ENCODE assay signal across 20 mouse cellular contexts in the genomic region with DNA sequence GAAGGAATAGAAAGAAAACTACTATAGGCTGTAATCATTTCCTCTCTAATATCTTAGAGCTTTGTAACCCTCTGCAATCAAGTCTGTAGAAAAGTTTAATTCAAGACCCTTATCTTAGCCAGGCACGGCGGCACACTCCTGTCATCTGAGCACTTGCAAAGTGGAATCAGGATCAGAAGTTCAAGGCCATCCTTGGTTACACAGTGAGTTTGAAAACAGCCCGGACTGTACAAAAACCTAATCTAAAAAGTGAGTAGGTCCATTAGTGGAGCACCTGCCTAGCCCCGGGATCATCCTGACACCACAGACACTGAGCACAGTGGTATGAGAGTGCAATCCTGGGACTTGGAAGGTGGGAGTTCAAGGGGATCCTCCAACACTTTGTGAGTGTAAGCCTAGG. TPM values are rescaled to one million over a fixed set of nuclear protein-coding genes. Genes with fewer than 3 reads are reported as not detected.
A peak's percentile ranks its signal among the peaks of the same experiment; 100 is the strongest.
DNase-seq lines count a peak whose midpoint lies in the region; ATAC-seq and TF ChIP-seq lines count a peak whose summit lies in the region.
"Had no signal": no experiment of that assay in that cellular context is flagged by ENCODE, and none has a peak within 500 bp of the region (broad histone marks: within the 10 kb centered on the region; RNA-seq: fewer than 3 reads in every experiment).

No protein-coding gene starts in this region.

- H3K36me3 ChIP-seq in intestine, embryonic 16.5 days (ENCODE audit: control insufficient read depth, insufficient read depth, low read length) = no peaks in the 10 kb centered on the region
- no peaks in the 10 kb centered on the region for H3K36me3 ChIP-seq in intestine, postnatal 0 days (ENCODE audit: control insufficient read depth, insufficient read depth)
- H3K36me3 ChIP-seq: embryonic facial prominence, embryonic 13.5 days; embryonic facial prominence, embryonic 15.5 days; forebrain, embryonic 10.5 days; forebrain, embryonic 12.5 days had no signal

- H3K4me3 ChIP-seq in intestine, embryonic 16.5 days (ENCODE audit: low read length) = no peak overlapping the region
- no peak overlapping the region for H3K4me3 ChIP-seq in intestine, postnatal 0 days (ENCODE audit: low read depth, low read length)
- H3K4me3 ChIP-seq: embryonic facial prominence, embryonic 13.5 days; embryonic facial prominence, embryonic 15.5 days; erythroblast, embryonic 14.5 days; forebrain, embryonic 10.5 days; forebrain, embryonic 12.5 days had no signal

- no peak overlapping the region for H3K4me2 ChIP-seq in intestine, embryonic 16.5 days (ENCODE audit: low read depth, low read length)
- no peak overlapping the region for H3K4me2 ChIP-seq in intestine, postnatal 0 days (replicated peaks; ENCODE audit: low read depth)
- H3K4me2 ChIP-seq: embryonic facial prominence, embryonic 13.5 days; embryonic facial prominence, embryonic 15.5 days; forebrain, embryonic 12.5 days had no signal

- 0 out of 2 replicates have a peak, but pooled peaks have one; percentile 25 for ATAC-seq in intestine, embryonic 16.5 days
- no peak for ATAC-seq in intestine, postnatal 0 days
- 0 out of 2 replicates have a peak, but pooled peaks have one; percentile 37 for ATAC-seq in megakaryocyte-erythroid progenitor cell, adult 5-6 weeks (replicated peaks; ENCODE audit: low FRiP score, low TSS enrichment, poor library complexity, severe bottlenecking)
- no peak for ATAC-seq in CD4-positive, CD25-positive, alpha-beta regulatory T cell, adult 4 months
- ATAC-seq: forebrain, embryonic 14.5 days; forebrain, embryonic 16.5 days had no signal

- TF ChIP-seq CTCF in intestine, postnatal 0 days (IDR thresholded peaks at IDR 0.05; ENCODE audit: low read depth) = no peak

- peak; percentile 18 for DNase-seq in 416B (ENCODE audit: low read depth)
- DNase-seq: B cell, adult 2 months; cerebellum, adult 11 months; cerebellum, adult 18-20 months; cerebellum, adult 8-10 months; cerebellum, adult 9-11 months; cerebellum, postnatal 14 days; cerebellum, postnatal 36 days; embryo, embryonic 11 days had no signal

- H3K4me1 ChIP-seq in intestine, embryonic 16.5 days (ENCODE audit: control insufficient read depth, insufficient read depth, low read length) = no peaks in the 10 kb centered on the region
- no peaks in the 10 kb centered on the region for H3K4me1 ChIP-seq in intestine, postnatal 0 days (replicated peaks; ENCODE audit: control insufficient read depth, insufficient read depth, low read length)
- H3K4me1 ChIP-seq: embryonic facial prominence, embryonic 15.5 days; forebrain, embryonic 12.5 days had no signal

- H3K27me3 ChIP-seq in intestine, embryonic 16.5 days (replicated peaks; ENCODE audit: control insufficient read depth, insufficient read depth, low read length) = no peaks in the 10 kb centered on the region
- no peaks in the 10 kb centered on the region for H3K27me3 ChIP-seq in intestine, postnatal 0 days (replicated peaks; ENCODE audit: control insufficient read depth, insufficient read depth, low read length)
- H3K27me3 ChIP-seq: embryonic facial prominence, embryonic 13.5 days; embryonic facial prominence, embryonic 15.5 days; forebrain, embryonic 12.5 days had no signal

- H3K9me3 ChIP-seq in intestine, embryonic 16.5 days (ENCODE audit: control insufficient read depth, low read length) = no peaks in the 10 kb centered on the region
- H3K9me3 ChIP-seq in intestine, postnatal 0 days (ENCODE audit: control insufficient read depth) = no peaks in the 10 kb centered on the region
- H3K9me3 ChIP-seq: embryonic facial prominence, embryonic 13.5 days; embryonic facial prominence, embryonic 15.5 days; forebrain, embryonic 10.5 days; forebrain, embryonic 12.5 days had no signal

- H3K27ac ChIP-seq in intestine, embryonic 16.5 days (ENCODE audit: low read length) = no peak overlapping the region
- H3K27ac ChIP-seq in intestine, postnatal 0 days (ENCODE audit: low read depth, low read length) = no peak overlapping the region
- H3K27ac ChIP-seq: embryonic facial prominence, embryonic 13.5 days; embryonic facial prominence, embryonic 15.5 days; forebrain, embryonic 10.5 days; forebrain, embryonic 12.5 days had no signal

- 71% methylated on average over 4 of the region's 4 CpGs for WGBS in intestine, embryonic 16.5 days
- WGBS in intestine, postnatal 0 days = 47% methylated on average over 4 of the region's 4 CpGs

- no peak overlapping the region for H3K9ac ChIP-seq in intestine, embryonic 16.5 days (ENCODE audit: low read depth, low read length)
- no peak overlapping the region for H3K9ac ChIP-seq in intestine, postnatal 0 days (ENCODE audit: low read depth, low read length)
- H3K9ac ChIP-seq: embryonic facial prominence, embryonic 13.5 days; embryonic facial prominence, embryonic 15.5 days; forebrain, embryonic 12.5 days had no signal

RNA-seq across cellular contexts. Expression of gene Sos1, which starts 12.6 kb away (rescaled TPM):
- 2.7 TPM in 2 replicates for polyA plus RNA-seq in intestine, embryonic 16.5 days (2015; fragmentation: Nextera tagmentation; extraction: Ambion mirVana)
- 3.9 and 4.4 TPM in 2 replicates for polyA plus RNA-seq in intestine, postnatal 0 days (2015; fragmentation: Nextera tagmentation; extraction: Ambion mirVana)
- 25.0 and 31.3 TPM in 2 replicates for total RNA-seq in megakaryocyte-erythroid progenitor cell, adult 5-6 weeks (2014; fragmentation: Nextera tagmentation)
- 16.2 and 17.4 TPM in 2 replicates for total RNA-seq in megakaryocyte-erythroid progenitor cell, adult 5-6 weeks (2017)
- polyA plus RNA-seq in CD4-positive, CD25-positive, alpha-beta regulatory T cell, adult 4 months (2017; shearing (Covaris generic)) = 1 to 10 TPM; 4.6 to 5.4 TPM

Comparison
In these comparisons a context has a peak if more than half of its experiments do, and no peak if none do; other contexts are left out.
1. ATAC-seq: peak in intestine, embryonic 16.5 days (single experiment) and megakaryocyte-erythroid progenitor cell, adult 5-6 weeks (single experiment); none in intestine, postnatal 0 days (single experiment) and CD4-positive, CD25-positive, alpha-beta regulatory T cell, adult 4 months (single experiment).